Mouse (Mus musculus) liver, embryonic 13.5 days (tissue): ENCODE measurements around the gene Spata20. TPM values are rescaled to one million over a fixed set of nuclear protein-coding genes. Genes with fewer than 3 reads are reported as not detected.
A peak's percentile ranks its signal among the peaks of the same experiment; 100 is the strongest.

Source experiments
- ATAC-seq: fragments of 200-750 bp; cut with Nextera tagmentation; 2 replicates; pipeline ENCODE4 v1.8.0; 2017; ENCODE audit warnings: low read depth, mild to moderate bottlenecking, moderate number of reproducible peaks, moderate library complexity
- DNase-seq: peaks from one replicate; pipeline ENCODE4 v3.0.0; 2022
- H3K27ac ChIP-seq: fragments of 300-500 bp; sonication (generic); 2 replicates; pipeline ENCODE4 v1.5.1; 2015; ENCODE audit warnings: moderate library complexity, mild to moderate bottlenecking, inconsistent platforms
- H3K27me3 ChIP-seq: fragments of 300-500 bp; sonication (generic); 2 replicates; pipeline ENCODE4 v1.6.1; 2015; ENCODE audit warnings: mild to moderate bottlenecking, inconsistent platforms
- H3K36me3 ChIP-seq: fragments of 300-500 bp; sonication (generic); 2 replicates; pipeline ENCODE4 v1.6.1; 2015; ENCODE audit warnings: mild to moderate bottlenecking, inconsistent platforms
- H3K4me1 ChIP-seq: fragments of 300-500 bp; sonication (generic); replicated peaks from 2 replicates; pipeline ENCODE4 v1.6.1; 2015; ENCODE audit warnings: inconsistent platforms
- H3K4me2 ChIP-seq: fragments of 300-500 bp; sonication (generic); 2 replicates; pipeline ENCODE4 v1.6.1; 2015; ENCODE audit warnings: inconsistent platforms, mild to moderate bottlenecking, moderate library complexity
- H3K4me3 ChIP-seq: fragments of 300-500 bp; sonication (generic); replicated peaks from 2 replicates; pipeline ENCODE4 v1.5.1; 2015; ENCODE audit warnings: mild to moderate bottlenecking, inconsistent platforms
- H3K9ac ChIP-seq: fragments of 300-500 bp; sonication (generic); 2 replicates; pipeline ENCODE4 v1.6.1; 2015; ENCODE audit warnings: mild to moderate bottlenecking, inconsistent platforms
- H3K9me3 ChIP-seq: fragments of 300-500 bp; sonication (generic); replicated peaks from 2 replicates; pipeline ENCODE4 v1.6.1; 2016; ENCODE audit warnings: inconsistent platforms
- whole genome bisulfite sequencing: fragments of 180-500 bp; shearing (Covaris S2); methylation state at CpG from one replicate; pipeline ENCODE4 v1.1.7; 2015; ENCODE audit not compliant: insufficient replicate concordance; 5-methylcytosine and 5-hydroxymethylcytosine counted together
- polyA plus RNA-seq: library from polyadenylated mRNA; unstranded; fragments of >200 nt; fragmentation: Nextera tagmentation; extraction: Ambion mirVana; gene quantifications from 2 replicates; pipeline ENCODE4 v1.2.1, GENCODE M21; 2015

The Spata20 gene
- polyA plus RNA-seq, 1 experiment from 2014 or later, result not detected

GRCm38 (mm10) chr11:94481963-94482362, 4.0 kb downstream of the Spata20 start:
- Histone ChIP-seq H3K4me1 (no peaks in the 10 kb centered on the region), H3K36me3 (no peaks in the 10 kb centered on the region), H3K9ac (no peak overlapping the region), H3K27me3 (peaks cover 81% of the 10 kb centered on the region), H3K4me3 (no peak overlapping the region), H3K9me3 (no peaks in the 10 kb centered on the region), H3K27ac (no peak overlapping the region), H3K4me2 (no peak overlapping the region)
- 75% methylated on average over 7 of the region's 7 CpGs for WGBS
- DNase-seq (no peak), ATAC-seq (no peak)

- Histone ChIP-seq H3K27me3 (peaks cover 83% of the 10 kb centered on the region), H3K9me3 (no peaks in the 10 kb centered on the region), H3K4me1 (no peaks in the 10 kb centered on the region), H3K9ac (no peak overlapping the region), H3K27ac (no peak overlapping the region), H3K36me3 (no peaks in the 10 kb centered on the region), H3K4me3 (no peak overlapping the region), H3K4me2 (no peak overlapping the region)
- DNase-seq, result no peak
- no peak for ATAC-seq
- 75% methylated on average over 9 of the region's 9 CpGs for WGBS
Observed at GRCm38 (mm10) chr11:94480382-94480781, 5.6 kb downstream of the Spata20 start.

GRCm38 (mm10) chr11:94477651-94478050, 8.3 kb downstream of the Spata20 start:
- DNase-seq (no peak), ATAC-seq (no peak)
- Histone ChIP-seq H3K4me2 (no peak overlapping the region), H3K9ac (no peak overlapping the region), H3K27me3 (peaks cover 88% of the 10 kb centered on the region), H3K9me3 (no peaks in the 10 kb centered on the region), H3K27ac (no peak overlapping the region), H3K4me1 (peaks cover 18% of the 10 kb centered on the region), H3K4me3 (no peak overlapping the region), H3K36me3 (no peaks in the 10 kb centered on the region)
- 52% methylated on average over 6 of the region's 6 CpGs for WGBS

GRCm38 (mm10) chr11:94475722-94476121, 10.3 kb downstream of the Spata20 start:
- no peaks in the 10 kb centered on the region for H3K9me3 ChIP-seq
- ATAC-seq, result no peak
- H3K27ac ChIP-seq, result no peak overlapping the region
- H3K36me3 ChIP-seq, result no peaks in the 10 kb centered on the region
- H3K27me3 ChIP-seq, result peaks cover 98% of the 10 kb centered on the region
- H3K4me3 ChIP-seq, result no peak overlapping the region
- peaks cover 21% of the 10 kb centered on the region for H3K4me1 ChIP-seq
- H3K9ac ChIP-seq, result no peak overlapping the region
- 20% methylated on average over 11 of the region's 11 CpGs for WGBS
- no peak for DNase-seq
- H3K4me2 ChIP-seq, result no peak overlapping the region

GRCm38 (mm10) chr11:94474544-94474910, 11.5 kb downstream of the Spata20 start:
- H3K27ac ChIP-seq, result no peak overlapping the region
- no peak overlapping the region for H3K9ac ChIP-seq
- ATAC-seq (no peak), DNase-seq (no peak)
- H3K9me3 ChIP-seq, result no peaks in the 10 kb centered on the region
- peaks cover 21% of the 10 kb centered on the region for H3K4me1 ChIP-seq
- H3K4me2 ChIP-seq, result peak overlapping the region; percentile 69
- no peaks in the 10 kb centered on the region for H3K36me3 ChIP-seq
- H3K27me3 ChIP-seq, result peaks cover 99% of the 10 kb centered on the region
- peak overlapping the region; percentile 51 for H3K4me3 ChIP-seq
- WGBS, result 4% methylated on average over 11 of the region's 11 CpGs

- H3K9ac ChIP-seq, result peak within 1 kb of the TSS; percentile 33
- H3K4me1 ChIP-seq, result peaks cover 21% of the 10 kb centered on the region
- H3K9me3 ChIP-seq, result no peaks in the 10 kb centered on the region
- WGBS, result under 1% methylated on average over 49 of the region's 71 CpGs
- no peak within 1 kb of the TSS for H3K27ac ChIP-seq
- peak; percentile 85 for ATAC-seq
- H3K27me3 ChIP-seq, result peaks cover 99% of the 10 kb centered on the region
- H3K4me3 ChIP-seq, result peak within 1 kb of the TSS; percentile 51
- peak within 1 kb of the TSS; percentile 69 for H3K4me2 ChIP-seq
- no peaks in the 10 kb centered on the region for H3K36me3 ChIP-seq
- DNase-seq, result peak; percentile 53
Observed at GRCm38 (mm10) chr11:94473707-94474543, 12.1 kb downstream of the Spata20 start, which contains the start of gene Cacna1g. Cacna1g (minus strand) TSS chr11:94474198.

GRCm38 (mm10) chr11:94472916-94473706, 12.9 kb downstream of the Spata20 start:
- Histone ChIP-seq H3K36me3 (no peaks in the 10 kb centered on the region), H3K4me2 (peak overlapping the region; percentile 69), H3K9me3 (no peaks in the 10 kb centered on the region), H3K4me3 (peak overlapping the region; percentile 51), H3K27me3 (peaks cover 99% of the 10 kb centered on the region), H3K4me1 (peaks cover 21% of the 10 kb centered on the region), H3K9ac (peak overlapping the region; percentile 33), H3K27ac (no peak overlapping the region)
- 4% methylated on average over 49 of the region's 52 CpGs for WGBS
- DNase-seq (no peak), ATAC-seq (no peak)

GRCm38 (mm10) chr11:94472585-94472915, 13.4 kb downstream of the Spata20 start:
- under 1% methylated on average over 15 of the region's 15 CpGs for WGBS
- no peaks in the 10 kb centered on the region for H3K36me3 ChIP-seq
- H3K4me3 ChIP-seq, result peak overlapping the region; percentile 51
- DNase-seq (no peak), ATAC-seq (no peak)
- H3K27ac ChIP-seq, result no peak overlapping the region
- peaks cover 96% of the 10 kb centered on the region for H3K27me3 ChIP-seq
- H3K9ac ChIP-seq, result no peak overlapping the region
- no peaks in the 10 kb centered on the region for H3K9me3 ChIP-seq
- peak overlapping the region; percentile 69; the same call in 1 of the 2 replicates for H3K4me2 ChIP-seq
- peaks cover 21% of the 10 kb centered on the region for H3K4me1 ChIP-seq

GRCm38 (mm10) chr11:94471740-94472584, 14.0 kb downstream of the Spata20 start:
- ATAC-seq (no peak), DNase-seq (no peak)
- peaks cover 90% of the 10 kb centered on the region for H3K27me3 ChIP-seq
- H3K9me3 ChIP-seq, result no peaks in the 10 kb centered on the region
- 0 out of 2 replicates have a peak overlapping the region, but pooled peaks have one; percentile 69 for H3K4me2 ChIP-seq
- WGBS, result 6% methylated on average over 17 of the region's 17 CpGs
- H3K4me1 ChIP-seq, result peaks cover 21% of the 10 kb centered on the region
- no peak overlapping the region for H3K27ac ChIP-seq
- no peaks in the 10 kb centered on the region for H3K36me3 ChIP-seq
- H3K9ac ChIP-seq, result no peak overlapping the region
- H3K4me3 ChIP-seq, result peak overlapping the region; percentile 51

GRCm38 (mm10) chr11:94470391-94470790, 15.6 kb downstream of the Spata20 start:
- no peaks in the 10 kb centered on the region for H3K36me3 ChIP-seq
- no peaks in the 10 kb centered on the region for H3K9me3 ChIP-seq
- WGBS, result 46% methylated on average over 7 of the region's 7 CpGs
- H3K4me3 ChIP-seq, result no peak overlapping the region
- H3K4me2 ChIP-seq, result no peak overlapping the region
- H3K27ac ChIP-seq, result no peak overlapping the region
- H3K4me1 ChIP-seq, result peaks cover 21% of the 10 kb centered on the region
- H3K9ac ChIP-seq, result no peak overlapping the region
- ATAC-seq (no peak), DNase-seq (no peak)
- peaks cover 75% of the 10 kb centered on the region for H3K27me3 ChIP-seq
